Comparison of ENCODE assay signal across 9 mouse cellular contexts in the genomic region with DNA sequence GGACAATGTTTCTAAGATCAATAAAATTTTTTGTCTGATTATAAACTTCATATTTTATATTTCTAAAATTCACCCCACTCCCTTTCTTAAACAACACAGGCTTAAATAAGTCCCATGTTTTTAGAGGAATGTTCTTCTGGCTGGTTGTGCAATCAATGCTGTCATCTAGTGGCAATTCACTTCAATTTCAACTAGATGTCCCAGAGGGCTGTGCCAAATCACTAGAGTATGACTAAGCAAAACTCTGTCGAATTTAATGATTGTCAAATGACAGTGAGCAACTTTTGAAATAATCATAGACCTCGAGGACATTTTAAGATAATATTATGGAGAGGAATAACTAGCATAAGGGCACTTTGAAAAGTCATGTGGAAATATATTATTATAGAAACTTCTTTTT. TPM values are rescaled to one million over a fixed set of nuclear protein-coding genes. Genes with fewer than 3 reads are reported as not detected.
A peak's percentile ranks its signal among the peaks of the same experiment; 100 is the strongest.
DNase-seq lines count a peak whose midpoint lies in the region; ATAC-seq and TF ChIP-seq lines count a peak whose summit lies in the region.
"Had no signal": no experiment of that assay in that cellular context is flagged by ENCODE, and none has a peak within 500 bp of the region (broad histone marks: within the 10 kb centered on the region; RNA-seq: fewer than 3 reads in every experiment).

No protein-coding gene starts in this region.

- H3K9ac ChIP-seq in kidney, embryonic 16.5 days (replicated peaks; ENCODE audit: low read length): no peak overlapping the region
- H3K9ac ChIP-seq in lung, embryonic 16.5 days (ENCODE audit: low read length): no peak overlapping the region
- H3K9ac ChIP-seq: forebrain, embryonic 12.5 days had no signal

- 23% methylated on average over 2 of the region's 2 CpGs for whole genome bisulfite sequencing in kidney, adult 2 months
- 54% methylated on average over 2 of the region's 2 CpGs for WGBS in kidney, embryonic 16.5 days
- 48% methylated on average over 2 of the region's 2 CpGs for WGBS in lung, embryonic 16.5 days

- no peak for ATAC-seq in kidney, embryonic 16.5 days (ENCODE audit: low FRiP score, low TSS enrichment)
- 0 out of 2 replicates have a peak, but pooled peaks have one; percentile 54 for ATAC-seq in lung, embryonic 16.5 days (ENCODE audit: low read depth)

- H3K36me3 ChIP-seq in kidney, adult 2 months (ENCODE audit: control insufficient read depth, insufficient read depth, low read length): no peaks in the 10 kb centered on the region
- no peaks in the 10 kb centered on the region for H3K36me3 ChIP-seq in kidney, embryonic 16.5 days (ENCODE audit: insufficient read depth, low read length)
- H3K36me3 ChIP-seq in lung, embryonic 16.5 days (ENCODE audit: control insufficient read depth, insufficient read depth, low read length): no peaks in the 10 kb centered on the region
- H3K36me3 ChIP-seq: forebrain, embryonic 12.5 days had no signal

- peak; percentile 69 for DNase-seq in kidney, adult 2 months
- DNase-seq in CD4-positive, CD25-positive, alpha-beta regulatory T cell, adult 2 months (ENCODE audit: low read depth, low spot score): peak; percentile 47
- peak; percentile 75 for DNase-seq in NIH3T3 (ENCODE audit: low read depth)
- DNase-seq in cerebellum, postnatal 4 days (ENCODE audit: low spot score in 2 of 2): no peak
- DNase-seq in cerebellum, adult 9-11 months: no peak

- H3K27ac ChIP-seq in kidney, adult 2 months (ENCODE audit: insufficient read depth, low read depth, low read length): no peak overlapping the region
- no peak overlapping the region for H3K27ac ChIP-seq in kidney, embryonic 16.5 days (ENCODE audit: low read length)
- no peak overlapping the region for H3K27ac ChIP-seq in lung, embryonic 16.5 days (ENCODE audit: low read length)
- H3K27ac ChIP-seq: forebrain, embryonic 12.5 days had no signal

- H3K4me1 ChIP-seq in kidney, adult 2 months (ENCODE audit: control insufficient read depth, insufficient read depth, low read length): no peaks in the 10 kb centered on the region
- no peaks in the 10 kb centered on the region for H3K4me1 ChIP-seq in kidney, embryonic 16.5 days (ENCODE audit: insufficient read depth, low read length)
- H3K4me1 ChIP-seq in lung, embryonic 16.5 days (replicated peaks; ENCODE audit: control insufficient read depth, insufficient read depth, low read length): no peaks in the 10 kb centered on the region
- H3K4me1 ChIP-seq: forebrain, embryonic 12.5 days; megakaryocyte, embryonic 14.5 days had no signal

- no peak for TF ChIP-seq POLR2A in kidney, adult 2 months (IDR thresholded peaks at IDR 0.05; ENCODE audit: low read depth, low read length)

- no peaks in the 10 kb centered on the region for H3K27me3 ChIP-seq in kidney, adult 2 months (replicated peaks; ENCODE audit: control insufficient read depth, insufficient read depth, low read length)
- H3K27me3 ChIP-seq in kidney, embryonic 16.5 days (ENCODE audit: insufficient read depth, low read length): no peaks in the 10 kb centered on the region
- no peaks in the 10 kb centered on the region for H3K27me3 ChIP-seq in lung, embryonic 16.5 days (ENCODE audit: control insufficient read depth, insufficient read depth, low read depth, low read length)
- H3K27me3 ChIP-seq: forebrain, embryonic 12.5 days; megakaryocyte, embryonic 14.5 days had no signal

- H3K4me3 ChIP-seq in kidney, adult 2 months (ENCODE audit: insufficient read depth, low read depth, low read length): no peak overlapping the region
- H3K4me3 ChIP-seq in kidney, embryonic 16.5 days (ENCODE audit: low read length): no peak overlapping the region
- H3K4me3 ChIP-seq in lung, embryonic 16.5 days (ENCODE audit: low read length): no peak overlapping the region
- H3K4me3 ChIP-seq: forebrain, embryonic 12.5 days; megakaryocyte, embryonic 14.5 days had no signal

- H3K4me2 ChIP-seq in kidney, embryonic 16.5 days (replicated peaks; ENCODE audit: low read depth, low read length): no peak overlapping the region
- H3K4me2 ChIP-seq in lung, embryonic 16.5 days (ENCODE audit: low read depth, low read length): no peak overlapping the region
- H3K4me2 ChIP-seq: forebrain, embryonic 12.5 days had no signal

- H3K9me3 ChIP-seq in kidney, embryonic 16.5 days (ENCODE audit: low read length): peaks cover 4% of the 10 kb centered on the region; the same call in 1 of the 2 replicates
- no peaks in the 10 kb centered on the region for H3K9me3 ChIP-seq in lung, embryonic 16.5 days (ENCODE audit: control insufficient read depth, low read length)

- peak; percentile 12; the same call in 1 of the 2 replicates for TF ChIP-seq CTCF in kidney, adult 2 months (conservative IDR thresholded peaks at IDR 0.05; ENCODE audit: insufficient read depth, insufficient read length, low read depth, low read length)

RNA-seq across cellular contexts. Expression of a gene that starts 31.7 kb away (rescaled TPM):
- 0.11 and 0.44 TPM in 2 replicates for polyA plus RNA-seq in kidney, adult 2 months (2012; rRNA removed)
- 0.45 and 0.47 TPM in 2 replicates for polyA plus RNA-seq in kidney, embryonic 16.5 days (2015; fragmentation: Nextera tagmentation; extraction: Ambion mirVana)
- 0.31 and 0.48 TPM in 2 replicates for polyA plus RNA-seq in lung, embryonic 16.5 days (2015; fragmentation: Nextera tagmentation; extraction: Ambion mirVana)

Comparison
In these comparisons a context has a peak if more than half of its experiments do, and no peak if none do; other contexts are left out.
1. DNase-seq: peak in kidney, adult 2 months (single experiment), CD4-positive, CD25-positive, alpha-beta regulatory T cell, adult 2 months (single experiment) and NIH3T3 (single experiment); none in cerebellum, postnatal 4 days (0 of 2) and cerebellum, adult 9-11 months (single experiment).